ENCODE assay signal across 11 mouse cellular contexts in the genomic region with DNA sequence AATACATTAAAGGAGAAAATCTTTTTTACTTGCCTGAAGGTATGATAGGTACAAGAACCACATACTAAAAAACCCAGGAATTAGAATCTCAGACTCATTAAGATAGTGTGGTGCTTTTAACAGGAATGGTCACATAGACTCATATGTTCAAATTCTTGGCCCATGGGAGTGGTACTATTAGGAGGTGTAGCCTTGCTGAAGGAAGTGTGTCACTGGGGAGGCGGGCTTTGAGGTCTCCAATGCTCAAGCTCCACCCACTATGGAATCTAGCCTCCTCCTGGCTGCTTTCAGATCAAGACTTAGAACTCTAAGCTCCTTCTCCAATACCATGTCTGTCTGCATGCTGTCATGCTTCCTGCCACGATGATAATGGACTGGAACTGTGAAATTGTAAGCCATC. TPM values are rescaled to one million over a fixed set of nuclear protein-coding genes. Genes with fewer than 3 reads are reported as not detected.
"Had no signal": no experiment of that assay in that cellular context is flagged by ENCODE, and none has a peak within 500 bp of the region (broad histone marks: within the 10 kb centered on the region; RNA-seq: fewer than 3 reads in every experiment).

No protein-coding gene starts in this region.

- DNase-seq: layer of hippocampus, adult 9-11 months; layer of hippocampus, postnatal 36 days; lung, adult 18-20 months; thymus, postnatal 4 days had no signal

- H3K27me3 ChIP-seq: limb, embryonic 12.5 days; midbrain, embryonic 12.5 days had no signal

- H3K27ac ChIP-seq: kidney, postnatal 0 days; limb, embryonic 12.5 days; liver, embryonic 14.5 days; midbrain, embryonic 12.5 days had no signal

- H3K4me1 ChIP-seq: limb, embryonic 12.5 days; midbrain, embryonic 12.5 days had no signal

- H3K4me2 ChIP-seq: limb, embryonic 12.5 days; midbrain, embryonic 12.5 days had no signal

- H3K4me3 ChIP-seq: limb, embryonic 12.5 days; midbrain, embryonic 12.5 days had no signal

- H3K9me3 ChIP-seq: limb, embryonic 12.5 days had no signal

- H3K9ac ChIP-seq: limb, embryonic 12.5 days; liver, embryonic 14.5 days; midbrain, embryonic 12.5 days had no signal

- ATAC-seq: lung, postnatal 0 days had no signal

- H3K36me3 ChIP-seq: midbrain, embryonic 12.5 days had no signal

RNA-seq across cellular contexts. Expression of a gene that starts 17.9 kb away (rescaled TPM):
- polyA plus RNA-seq: kidney, postnatal 0 days; liver, adult 2 months; small intestine, adult 2 months had no signal
